Mouse (Mus musculus): ENCODE measurements around the gene Cyp2d22. TPM values are rescaled to one million over a fixed set of nuclear protein-coding genes. Genes with fewer than 3 reads are reported as not detected.

Gene Cyp2d22
- polyA plus RNA-seq, 1 experiment, result 29.8 TPM

DNA sequence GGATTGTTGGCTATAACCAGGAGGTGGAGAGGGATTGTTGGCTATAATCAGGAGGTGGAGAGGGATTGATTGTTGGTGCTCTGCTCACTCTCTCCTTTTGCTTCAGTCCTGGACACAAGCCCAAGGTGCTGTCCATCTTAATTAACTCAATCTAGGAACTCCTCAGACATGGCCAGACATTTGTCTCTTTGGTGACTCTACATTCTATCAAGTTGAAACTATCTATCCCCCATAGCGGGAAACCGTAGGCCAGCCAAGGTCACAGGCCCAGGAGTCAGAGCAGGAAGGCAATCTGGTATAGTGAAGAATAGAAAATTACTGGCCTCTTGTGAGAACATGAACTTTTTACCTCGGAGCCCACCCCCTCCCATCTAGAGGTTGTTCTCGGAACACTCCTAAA is 17.8 kb downstream of the Cyp2d22 start:
- H3K4me1 ChIP-seq (ENCODE audit: control insufficient read depth, insufficient read depth, insufficient read length, low read length), result peaks cover 14% of the 10 kb centered on the region
- H3K27ac ChIP-seq (replicated peaks; ENCODE audit: low read depth, low read length), result peak overlapping the region; percentile 79
- H3K4me3 ChIP-seq (ENCODE audit: insufficient read depth, low read depth, low read length), result no peak overlapping the region

DNA sequence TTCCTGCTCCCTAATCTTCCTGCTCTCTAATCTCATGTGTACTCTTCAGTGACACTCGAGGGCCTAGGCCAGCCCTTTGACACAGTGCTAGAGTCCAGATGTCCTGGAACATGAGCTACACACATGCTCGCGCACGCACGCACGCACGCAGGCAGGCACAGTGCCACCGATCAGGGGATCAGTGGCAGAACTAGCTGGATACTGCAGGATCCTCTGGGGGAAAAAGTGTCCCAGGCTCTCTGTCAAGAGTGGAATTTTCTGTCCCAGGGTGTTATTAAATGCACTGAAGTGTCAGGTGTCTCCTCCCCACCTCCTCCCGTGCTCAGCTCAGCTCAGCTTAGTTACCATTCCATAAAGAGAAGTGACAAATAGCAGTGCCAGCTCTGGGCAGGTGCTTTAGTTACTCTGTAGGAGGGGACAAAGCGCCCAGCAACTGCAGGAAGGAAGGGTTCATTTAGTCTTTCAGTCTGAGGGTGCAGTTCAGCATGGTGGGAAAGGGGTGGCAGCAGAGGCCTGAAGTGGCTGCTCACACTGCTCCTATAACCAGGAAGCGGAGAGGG is 18.5 kb downstream of the Cyp2d22 start:
- Histone ChIP-seq H3K4me3 (ENCODE audit: insufficient read depth, low read depth, low read length) (no peak overlapping the region), H3K4me1 (ENCODE audit: control insufficient read depth, insufficient read depth, insufficient read length, low read length) (peaks cover 14% of the 10 kb centered on the region), H3K27ac (replicated peaks; ENCODE audit: low read depth, low read length) (peak overlapping the region; percentile 28)

DNA sequence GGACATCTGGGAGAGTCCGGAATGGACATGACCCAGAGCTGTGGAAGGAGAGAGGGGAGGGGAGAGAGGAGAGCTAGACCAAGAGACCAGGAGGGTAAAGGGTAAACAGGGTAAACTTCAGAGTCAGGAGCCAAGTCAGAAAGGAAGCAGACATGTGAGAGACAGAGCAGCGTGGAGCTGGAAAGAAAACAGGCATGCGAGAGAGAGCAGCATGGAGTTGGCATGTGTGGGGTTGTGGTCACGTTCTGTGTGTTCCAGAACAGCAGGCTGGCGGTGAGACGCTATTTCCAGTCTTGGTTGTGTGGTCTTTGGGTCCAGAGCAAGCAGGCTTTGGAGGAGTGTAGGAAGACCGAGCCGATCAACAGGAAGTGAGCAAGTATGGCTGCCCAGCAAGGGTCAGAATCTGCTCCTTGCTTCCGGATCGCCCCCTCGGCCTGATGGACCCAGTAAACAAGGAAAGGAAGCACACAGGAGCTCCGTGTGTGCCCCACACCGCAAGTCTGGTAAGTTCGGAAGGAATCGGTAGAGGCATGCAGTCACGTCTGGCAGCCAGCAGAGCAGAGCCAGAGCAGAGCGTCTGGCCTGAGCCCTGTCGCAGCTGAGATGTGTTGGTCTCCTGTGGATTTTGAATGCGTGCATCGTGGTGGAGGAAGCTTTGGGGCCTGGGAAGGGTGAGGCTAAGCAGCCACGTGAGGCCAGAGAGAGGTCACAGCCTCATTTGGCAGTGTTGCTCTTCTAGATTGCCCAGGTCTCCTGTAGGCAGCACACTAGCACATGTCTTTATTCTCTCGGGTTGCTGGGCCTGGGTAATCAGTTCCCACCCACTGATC is 21.4 kb downstream of the Cyp2d22 start:
- Histone ChIP-seq H3K27ac (replicated peaks; ENCODE audit: low read depth, low read length) (peak overlapping the region; percentile 74), H3K4me3 (ENCODE audit: insufficient read depth, low read depth, low read length) (peak overlapping the region; percentile 37), H3K4me1 (ENCODE audit: control insufficient read depth, insufficient read depth, insufficient read length, low read length) (peaks cover 14% of the 10 kb centered on the region)

DNA sequence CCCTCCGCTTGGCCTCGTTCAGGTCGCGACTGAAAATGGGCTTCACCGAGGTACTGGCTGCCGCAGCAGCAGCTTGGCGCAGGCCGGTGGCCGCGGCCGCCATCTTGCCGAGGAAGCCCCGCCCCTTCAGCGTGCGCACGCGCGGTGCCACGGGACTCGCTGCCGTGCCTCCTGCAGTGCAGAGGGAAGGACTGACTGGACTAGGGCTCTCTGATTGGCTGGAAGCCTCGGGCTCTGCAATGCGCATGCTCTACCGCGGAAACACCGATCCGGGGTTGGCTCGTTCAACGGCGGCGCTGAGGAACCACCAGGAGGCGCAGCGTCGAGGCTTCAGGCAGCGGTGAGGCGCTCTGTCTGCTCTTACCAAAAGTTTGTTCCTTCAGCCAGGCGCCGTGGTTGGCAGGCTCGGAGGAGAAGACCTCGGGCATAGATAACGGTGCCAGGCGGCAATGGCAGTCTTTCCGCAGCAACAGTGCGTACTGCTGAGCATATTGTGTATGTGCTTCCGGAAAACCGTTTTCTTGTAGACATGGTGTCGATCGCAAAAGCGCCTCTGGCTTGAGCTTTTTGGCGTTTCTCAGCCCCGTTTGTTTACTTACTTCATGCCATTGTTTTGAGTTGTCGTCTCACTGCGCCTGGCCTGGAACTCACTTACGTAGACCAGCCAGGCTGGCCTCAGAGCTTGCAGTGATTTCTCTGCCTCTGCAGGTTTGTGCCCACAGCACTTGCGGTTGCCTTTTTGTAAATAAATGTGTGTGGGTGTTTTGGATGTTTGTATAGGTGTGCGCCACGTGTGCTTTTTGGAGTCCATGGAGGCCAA is 25.7 kb downstream of the Cyp2d22 start, which contains the start of gene Ndufa6:
Ndufa6 (minus strand) TSS at position 197 of the 820 bp plus-strand sequence.
- H3K27ac ChIP-seq (replicated peaks; ENCODE audit: low read depth, low read length), result peak within 1 kb of the TSS; percentile 95
- H3K4me3 ChIP-seq (ENCODE audit: insufficient read depth, low read depth, low read length), result peak within 1 kb of the TSS; percentile 86
- H3K4me1 ChIP-seq (ENCODE audit: control insufficient read depth, insufficient read depth, insufficient read length, low read length), result peaks cover 6% of the 10 kb centered on the region

DNA sequence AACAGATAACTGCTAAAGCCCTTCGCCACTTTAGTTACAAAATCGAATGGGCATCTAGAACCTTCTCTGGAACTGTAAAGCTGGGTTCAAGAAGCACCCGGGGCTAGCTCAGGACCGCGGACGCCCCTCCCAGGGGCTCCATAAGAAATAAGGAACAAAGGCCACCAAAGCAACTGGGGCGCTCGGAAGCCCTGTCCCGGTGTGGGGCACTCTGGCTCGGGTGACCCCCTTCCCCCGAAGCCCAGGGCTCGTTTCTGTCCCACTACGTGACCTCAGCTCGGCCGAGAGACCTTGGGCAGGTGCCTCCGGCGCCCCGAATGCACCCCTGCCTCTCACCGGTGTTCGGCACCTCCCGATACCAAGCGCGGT is 26.3 kb downstream of the Cyp2d22 start:
- Histone ChIP-seq H3K4me3 (ENCODE audit: insufficient read depth, low read depth, low read length) (peak overlapping the region; percentile 86), H3K27ac (replicated peaks; ENCODE audit: low read depth, low read length) (peak overlapping the region; percentile 95), H3K4me1 (ENCODE audit: control insufficient read depth, insufficient read depth, insufficient read length, low read length) (peaks cover 5% of the 10 kb centered on the region)

DNA sequence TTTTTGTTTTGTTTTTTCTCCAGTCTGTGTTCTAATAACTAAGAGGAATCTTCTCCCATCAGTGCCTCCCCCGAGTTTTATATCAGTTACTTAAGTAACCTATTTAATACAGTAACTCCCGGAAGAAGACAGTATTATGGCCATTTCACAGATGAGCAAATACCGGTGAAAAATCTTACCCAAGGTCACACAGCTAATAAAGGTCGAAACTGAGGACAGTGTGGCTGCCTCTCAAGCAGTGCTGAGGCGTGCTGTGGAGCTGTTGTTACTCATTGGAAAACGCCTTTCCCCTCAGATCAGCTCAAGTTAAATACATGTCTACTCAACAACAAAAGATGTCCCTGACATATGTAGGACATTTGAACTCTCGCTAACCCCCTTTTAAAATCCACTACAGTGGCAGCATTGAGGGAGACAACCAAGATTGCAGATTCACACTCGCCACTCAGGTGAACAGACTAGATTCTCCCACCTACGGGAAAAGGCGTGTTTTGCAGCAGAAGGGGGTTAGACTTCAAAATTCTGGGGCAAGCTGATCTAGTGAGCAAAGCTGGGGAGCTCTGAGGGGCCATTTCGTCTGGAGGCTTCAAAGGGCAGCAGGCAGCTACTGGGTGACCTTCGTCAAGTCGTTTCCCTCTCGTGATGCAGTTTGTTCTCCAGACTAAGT is 26.8 kb downstream of the Cyp2d22 start:
- Histone ChIP-seq H3K4me1 (ENCODE audit: control insufficient read depth, insufficient read depth, insufficient read length, low read length) (no peaks in the 10 kb centered on the region; the same call in 1 of the 2 replicates), H3K4me3 (ENCODE audit: insufficient read depth, low read depth, low read length) (peak overlapping the region; percentile 86), H3K27ac (replicated peaks; ENCODE audit: low read depth, low read length) (peak overlapping the region; percentile 95)

DNA sequence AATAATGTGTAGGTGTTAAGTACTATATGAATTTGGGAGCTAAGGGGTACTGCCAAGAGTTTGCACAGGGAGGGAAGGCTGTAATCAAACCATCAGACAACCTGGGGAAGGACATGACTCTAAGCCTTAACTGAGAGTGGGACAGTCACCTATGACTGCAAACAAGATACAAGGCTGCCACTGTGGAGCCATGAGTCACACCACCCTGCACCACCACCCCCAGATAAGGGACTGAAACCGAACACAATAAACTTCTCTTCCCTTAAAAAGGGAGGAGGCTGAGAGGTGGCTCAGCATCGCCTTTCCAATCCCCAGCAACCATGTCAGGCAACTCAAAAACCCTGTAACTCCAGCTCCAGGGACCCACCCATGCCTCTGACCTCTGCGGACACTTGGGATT is 28.6 kb downstream of the Cyp2d22 start:
- peaks cover 8% of the 10 kb centered on the region for H3K4me1 ChIP-seq (ENCODE audit: control insufficient read depth, insufficient read depth, insufficient read length, low read length)
- no peak overlapping the region for H3K4me3 ChIP-seq (ENCODE audit: insufficient read depth, low read depth, low read length)
- H3K27ac ChIP-seq (replicated peaks; ENCODE audit: low read depth, low read length), result 0 out of 2 replicates have a peak overlapping the region, but pooled peaks have one; percentile 10

DNA sequence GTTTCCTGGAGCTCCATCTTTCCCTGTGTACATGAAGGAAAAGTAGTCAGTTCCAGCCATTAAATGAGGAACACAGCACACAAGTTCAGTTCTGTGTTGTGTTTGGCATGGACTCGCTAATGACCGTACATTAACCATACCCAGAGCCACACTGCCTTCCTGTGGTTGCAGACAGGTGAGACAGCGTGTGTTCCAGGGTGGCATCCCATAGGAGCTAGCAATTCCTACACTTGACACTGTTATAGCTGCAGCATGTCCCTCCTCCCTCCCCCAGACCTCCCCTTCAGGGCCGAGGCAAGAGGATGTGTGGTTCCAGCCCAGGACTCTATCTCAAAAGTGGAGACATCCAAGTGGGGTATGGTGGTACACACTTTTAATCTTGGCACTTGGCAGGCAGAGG is 29.7 kb downstream of the Cyp2d22 start:
- no peak overlapping the region for H3K27ac ChIP-seq (replicated peaks; ENCODE audit: low read depth, low read length)

DNA sequence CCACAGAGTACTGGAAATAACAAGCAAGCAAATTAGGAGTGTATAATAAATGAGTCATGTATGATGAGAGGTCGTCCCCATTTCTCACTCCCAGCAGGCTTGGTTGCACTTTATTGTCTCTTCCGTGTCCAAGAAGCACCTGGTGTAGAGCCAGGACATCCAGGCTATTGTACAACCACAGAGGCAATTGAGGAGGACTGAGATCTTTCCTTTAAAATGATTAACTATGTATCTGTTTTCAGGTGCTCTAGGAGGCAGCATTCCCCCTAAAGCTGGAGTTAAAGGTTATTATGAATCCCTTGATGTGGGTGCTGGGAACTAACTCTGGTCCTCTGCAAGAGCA is 31.1 kb downstream of the Cyp2d22 start:
- peak overlapping the region; percentile 27; the same call in 1 of the 2 replicates for H3K27ac ChIP-seq (replicated peaks; ENCODE audit: low read depth, low read length)
- H3K4me1 ChIP-seq (ENCODE audit: control insufficient read depth, insufficient read depth, insufficient read length, low read length), result peaks cover 8% of the 10 kb centered on the region
- H3K4me3 ChIP-seq (ENCODE audit: insufficient read depth, low read depth, low read length), result no peak overlapping the region

More for the DNA sequence above, 29.7 kb downstream of the Cyp2d22 start:
- Histone ChIP-seq H3K4me3 (ENCODE audit: insufficient read depth, low read depth, low read length) (no peak overlapping the region), H3K4me1 (ENCODE audit: control insufficient read depth, insufficient read depth, insufficient read length, low read length) (peaks cover 8% of the 10 kb centered on the region)

DNA sequence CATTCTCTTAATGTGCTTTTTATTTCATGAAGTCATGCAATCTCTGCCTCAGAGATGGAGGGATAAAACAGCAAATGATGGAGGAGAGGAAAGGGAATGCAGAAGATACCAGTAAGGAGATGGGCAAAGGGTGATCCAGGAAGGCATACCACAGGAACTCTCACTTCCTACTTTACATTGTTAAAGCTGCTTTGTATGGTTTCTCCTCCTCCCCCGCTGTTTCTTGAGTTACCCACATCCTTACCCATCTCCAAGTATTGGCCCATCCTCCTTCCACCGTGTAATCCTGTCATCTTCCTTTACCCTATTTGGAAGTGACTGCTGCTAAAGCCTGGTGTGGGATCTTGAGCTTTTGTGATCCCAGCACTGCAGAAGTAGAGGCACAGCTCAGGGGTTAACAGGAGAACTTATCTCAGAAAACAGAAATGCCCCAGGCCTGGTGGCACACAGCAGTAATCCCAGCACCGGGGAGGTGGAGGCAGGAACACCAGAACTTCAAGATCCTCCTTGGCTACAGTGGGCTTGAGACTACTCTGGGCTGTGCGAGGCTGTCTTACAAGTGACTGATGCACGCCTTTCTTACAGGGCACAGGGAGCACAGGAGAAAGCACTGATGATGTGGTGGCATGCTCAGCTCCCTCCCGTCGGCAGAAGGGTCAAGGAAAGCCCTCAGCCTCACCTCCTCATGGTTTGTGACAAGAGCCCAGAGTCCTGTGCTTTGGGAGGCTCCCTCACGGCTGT is 31.6 kb downstream of the Cyp2d22 start:
- Histone ChIP-seq H3K4me1 (ENCODE audit: control insufficient read depth, insufficient read depth, insufficient read length, low read length) (peaks cover 8% of the 10 kb centered on the region), H3K27ac (replicated peaks; ENCODE audit: low read depth, low read length) (peak overlapping the region; percentile 27; the same call in 1 of the 2 replicates), H3K4me3 (ENCODE audit: insufficient read depth, low read depth, low read length) (no peak overlapping the region)

DNA sequence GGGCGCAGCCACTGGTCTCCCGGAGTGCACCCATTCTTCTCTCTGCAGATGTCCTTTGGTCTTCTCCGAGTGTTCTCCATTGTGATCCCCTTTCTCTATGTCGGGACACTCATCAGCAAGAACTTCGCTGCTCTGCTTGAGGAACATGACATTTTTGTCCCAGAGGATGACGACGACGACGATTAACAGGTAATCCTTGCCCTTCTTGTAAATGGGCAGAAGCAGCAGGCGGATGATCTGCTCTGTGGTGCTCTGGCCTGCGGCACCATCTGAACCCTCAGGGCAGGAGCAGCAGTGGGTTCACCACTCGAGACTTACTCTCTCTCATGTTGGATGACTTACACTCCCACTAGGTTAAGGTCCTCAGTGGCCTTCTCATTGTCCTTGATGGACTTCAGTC is 32.2 kb downstream of the Cyp2d22 start:
- Histone ChIP-seq H3K27ac (replicated peaks; ENCODE audit: low read depth, low read length) (no peak overlapping the region), H3K4me3 (ENCODE audit: insufficient read depth, low read depth, low read length) (no peak overlapping the region), H3K4me1 (ENCODE audit: control insufficient read depth, insufficient read depth, insufficient read length, low read length) (peaks cover 8% of the 10 kb centered on the region)

DNA sequence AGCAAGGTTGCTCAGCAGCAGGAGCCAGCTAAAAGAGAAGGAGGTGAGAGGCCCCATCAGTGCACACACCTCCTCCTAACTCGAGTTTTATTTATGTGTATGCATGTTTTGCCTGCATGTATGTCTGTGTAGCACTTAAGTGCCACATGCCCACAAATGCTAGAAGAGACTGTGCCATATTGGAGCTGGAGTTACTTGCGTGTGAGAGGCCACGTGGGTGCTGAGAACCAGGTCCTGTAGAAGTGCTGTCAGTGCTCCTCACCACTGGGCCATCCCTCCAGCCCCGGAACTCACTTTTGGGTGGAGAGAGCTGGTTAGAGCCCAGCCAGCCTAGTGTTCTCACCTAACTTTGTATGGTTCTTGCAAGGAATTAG is 32.8 kb downstream of the Cyp2d22 start:
- Histone ChIP-seq H3K4me3 (ENCODE audit: insufficient read depth, low read depth, low read length) (peak overlapping the region; percentile 70), H3K27ac (replicated peaks; ENCODE audit: low read depth, low read length) (peak overlapping the region; percentile 6; the same call in 1 of the 2 replicates), H3K4me1 (ENCODE audit: control insufficient read depth, insufficient read depth, insufficient read length, low read length) (peaks cover 8% of the 10 kb centered on the region)

DNA sequence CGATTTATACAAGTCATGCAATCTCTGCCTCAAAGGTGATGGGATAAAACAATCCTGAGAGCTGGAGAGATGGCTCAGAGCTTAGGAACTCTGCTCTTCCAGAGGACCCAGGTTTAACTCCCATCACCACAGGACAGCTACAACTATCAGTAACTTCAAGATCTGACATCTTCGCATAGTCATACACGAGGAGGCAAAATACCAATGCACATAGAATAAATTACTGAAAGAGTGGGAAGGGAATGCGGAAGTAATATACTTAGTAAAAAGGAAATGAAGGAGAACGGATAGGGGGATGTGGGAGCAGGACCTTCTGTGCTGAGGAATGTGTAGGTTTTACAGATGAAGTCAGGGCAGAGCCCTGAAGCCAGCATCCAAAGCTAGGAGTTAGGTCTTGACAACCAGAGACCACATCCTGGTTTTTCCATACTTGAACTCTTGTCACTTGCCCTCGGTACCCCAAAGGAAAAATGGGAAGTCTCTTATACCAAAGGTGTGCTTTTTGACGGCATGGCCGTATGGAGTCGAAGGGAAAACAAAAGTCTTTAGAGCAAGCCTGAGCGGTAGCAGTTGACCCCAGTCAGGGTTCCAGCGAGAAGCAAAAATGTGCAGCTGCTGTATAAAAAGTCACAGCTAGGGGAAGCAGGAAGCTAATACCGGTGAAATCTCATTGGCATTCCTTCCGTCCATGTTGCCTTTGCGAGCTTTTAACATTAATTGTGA is 33.3 kb downstream of the Cyp2d22 start:
- H3K27ac ChIP-seq (replicated peaks; ENCODE audit: low read depth, low read length), result peak overlapping the region; percentile 63
- peaks cover 8% of the 10 kb centered on the region for H3K4me1 ChIP-seq (ENCODE audit: control insufficient read depth, insufficient read depth, insufficient read length, low read length)
- H3K4me3 ChIP-seq (ENCODE audit: insufficient read depth, low read depth, low read length), result peak overlapping the region; percentile 70
